In genomic region chr2:154436076-154436457, GRCm38 (mm10) we compare ENCODE assay signal across 8 mouse cellular contexts. TPM values are rescaled to one million over a fixed set of nuclear protein-coding genes. Genes with fewer than 3 reads are reported as not detected.
A peak's percentile ranks its signal among the peaks of the same experiment; 100 is the strongest.
DNase-seq lines count a peak whose midpoint lies in the region; ATAC-seq lines count a peak whose summit lies in the region.

No protein-coding gene starts in this region.

- H3K9ac ChIP-seq in heart, embryonic 13.5 days: peak overlapping the region; percentile 99
- H3K9ac ChIP-seq in liver, embryonic 12.5 days: peak overlapping the region; percentile 98; the same call in 1 of the 2 replicates
- no peak overlapping the region for H3K9ac ChIP-seq in stomach, embryonic 15.5 days

- no peaks in the 10 kb centered on the region for H3K9me3 ChIP-seq in heart, embryonic 13.5 days
- H3K9me3 ChIP-seq in liver, embryonic 12.5 days (replicated peaks): no peaks in the 10 kb centered on the region
- H3K9me3 ChIP-seq in stomach, embryonic 15.5 days: no peaks in the 10 kb centered on the region

- peaks cover 3% of the 10 kb centered on the region; the same call in 1 of the 2 replicates for H3K4me1 ChIP-seq in brown adipose tissue, adult 24 weeks (ENCODE audit: control insufficient read depth, insufficient read depth, insufficient read length, low read length)
- H3K4me1 ChIP-seq in heart, embryonic 13.5 days: peaks cover 38% of the 10 kb centered on the region
- H3K4me1 ChIP-seq in liver, embryonic 12.5 days: peaks cover 45% of the 10 kb centered on the region
- peaks cover 9% of the 10 kb centered on the region; the same call in 1 of the 2 replicates for H3K4me1 ChIP-seq in stomach, embryonic 15.5 days

- H3K4me2 ChIP-seq in heart, embryonic 13.5 days: peak overlapping the region; percentile 60
- H3K4me2 ChIP-seq in liver, embryonic 12.5 days: peak overlapping the region; percentile 70
- peak overlapping the region; percentile 48 for H3K4me2 ChIP-seq in stomach, embryonic 15.5 days

- DNase-seq in CD4-positive, CD25-positive, alpha-beta regulatory T cell, adult 2 months (ENCODE audit: low read depth, low spot score): peak; percentile 100
- peak; percentile 52 for DNase-seq in fat pad, adult 2 months (ENCODE audit: extremely low read depth, low read depth, low spot score)
- DNase-seq in kidney, postnatal 10 days: peak; percentile 99
- DNase-seq in natural killer cell, adult 2 months (ENCODE audit: low spot score in 2 of 2): peak; percentile 97 to 99

- no peaks in the 10 kb centered on the region for H3K27me3 ChIP-seq in heart, embryonic 13.5 days (replicated peaks)
- no peaks in the 10 kb centered on the region for H3K27me3 ChIP-seq in liver, embryonic 12.5 days (replicated peaks)
- H3K27me3 ChIP-seq in stomach, embryonic 15.5 days (replicated peaks): no peaks in the 10 kb centered on the region

- peak; percentile 99 for ATAC-seq in heart, embryonic 13.5 days (ENCODE audit: extremely low read depth, insufficient number of reproducible peaks, low FRiP score, low TSS enrichment)
- ATAC-seq in liver, embryonic 12.5 days: peak; percentile 99
- peak; percentile 100 for ATAC-seq in stomach, embryonic 15.5 days (ENCODE audit: insufficient read depth, low FRiP score, low read depth)

- peak overlapping the region; percentile 54 for H3K4me3 ChIP-seq in brown adipose tissue, adult 24 weeks (ENCODE audit: insufficient read depth, low read depth, low read length)
- H3K4me3 ChIP-seq in heart, embryonic 13.5 days: peak overlapping the region; percentile 99
- H3K4me3 ChIP-seq in liver, embryonic 12.5 days: peak overlapping the region; percentile 96
- H3K4me3 ChIP-seq in stomach, embryonic 15.5 days (replicated peaks): peak overlapping the region; percentile 99

- WGBS in heart, embryonic 13.5 days: under 1% methylated on average over 44 of the region's 44 CpGs
- under 1% methylated on average over 43 of the region's 44 CpGs for WGBS in liver, embryonic 12.5 days (ENCODE audit: insufficient replicate concordance)
- 0% methylated on average over 27 of the region's 44 CpGs for WGBS in stomach, embryonic 15.5 days

- H3K27ac ChIP-seq in brown adipose tissue, adult 24 weeks (replicated peaks; ENCODE audit: low read depth, low read length): peak overlapping the region; percentile 68
- peak overlapping the region; percentile 98 for H3K27ac ChIP-seq in heart, embryonic 13.5 days (replicated peaks)
- peak overlapping the region; percentile 87 for H3K27ac ChIP-seq in liver, embryonic 12.5 days
- peak overlapping the region; percentile 94 for H3K27ac ChIP-seq in stomach, embryonic 15.5 days

- no peaks in the 10 kb centered on the region for H3K36me3 ChIP-seq in heart, embryonic 13.5 days
- H3K36me3 ChIP-seq in liver, embryonic 12.5 days: no peaks in the 10 kb centered on the region
- no peaks in the 10 kb centered on the region for H3K36me3 ChIP-seq in stomach, embryonic 15.5 days

RNA-seq across cellular contexts. Expression of gene Cbfa2t2, which starts 0.2 kb away (rescaled TPM):
- polyA plus RNA-seq in brown adipose tissue, adult 24 weeks (2012; ENCODE audit: insufficient read depth, insufficient read length, missing spikeins): 6.9 and 7.9 TPM in 2 replicates
- polyA plus RNA-seq in heart, embryonic 13.5 days (2015; fragmentation: Nextera tagmentation; extraction: Ambion mirVana): 28.3 and 29.2 TPM in 2 replicates
- polyA plus RNA-seq in liver, embryonic 12.5 days (2016; fragmentation: Nextera tagmentation; extraction: Ambion mirVana): 13.8 and 15.1 TPM in 2 replicates
- 32.1 and 34.7 TPM in 2 replicates for polyA plus RNA-seq in stomach, embryonic 15.5 days (2015; fragmentation: Nextera tagmentation; extraction: Ambion mirVana)

RNA-seq across cellular contexts. Expression of gene Snta1, which starts 28.2 kb away (rescaled TPM):
- polyA plus RNA-seq in brown adipose tissue, adult 24 weeks (2012; ENCODE audit: insufficient read depth, insufficient read length, missing spikeins): 17.1 and 29.6 TPM in 2 replicates
- polyA plus RNA-seq in heart, embryonic 13.5 days (2015; fragmentation: Nextera tagmentation; extraction: Ambion mirVana): 38.0 and 41.5 TPM in 2 replicates
- 1.5 and 1.6 TPM in 2 replicates for polyA plus RNA-seq in liver, embryonic 12.5 days (2016; fragmentation: Nextera tagmentation; extraction: Ambion mirVana)
- polyA plus RNA-seq in stomach, embryonic 15.5 days (2015; fragmentation: Nextera tagmentation; extraction: Ambion mirVana): 7.3 and 7.5 TPM in 2 replicates

Comparison
In these comparisons a context has a peak if more than half of its experiments do, and no peak if none do; other contexts are left out.
1. Peak in every context shown above with its lines: DNase-seq, ATAC-seq, H3K4me3 ChIP-seq and H3K27ac ChIP-seq.